Mouse (Mus musculus): ENCODE results near the gene Ranbp17.

Gene Ranbp17

DNA sequence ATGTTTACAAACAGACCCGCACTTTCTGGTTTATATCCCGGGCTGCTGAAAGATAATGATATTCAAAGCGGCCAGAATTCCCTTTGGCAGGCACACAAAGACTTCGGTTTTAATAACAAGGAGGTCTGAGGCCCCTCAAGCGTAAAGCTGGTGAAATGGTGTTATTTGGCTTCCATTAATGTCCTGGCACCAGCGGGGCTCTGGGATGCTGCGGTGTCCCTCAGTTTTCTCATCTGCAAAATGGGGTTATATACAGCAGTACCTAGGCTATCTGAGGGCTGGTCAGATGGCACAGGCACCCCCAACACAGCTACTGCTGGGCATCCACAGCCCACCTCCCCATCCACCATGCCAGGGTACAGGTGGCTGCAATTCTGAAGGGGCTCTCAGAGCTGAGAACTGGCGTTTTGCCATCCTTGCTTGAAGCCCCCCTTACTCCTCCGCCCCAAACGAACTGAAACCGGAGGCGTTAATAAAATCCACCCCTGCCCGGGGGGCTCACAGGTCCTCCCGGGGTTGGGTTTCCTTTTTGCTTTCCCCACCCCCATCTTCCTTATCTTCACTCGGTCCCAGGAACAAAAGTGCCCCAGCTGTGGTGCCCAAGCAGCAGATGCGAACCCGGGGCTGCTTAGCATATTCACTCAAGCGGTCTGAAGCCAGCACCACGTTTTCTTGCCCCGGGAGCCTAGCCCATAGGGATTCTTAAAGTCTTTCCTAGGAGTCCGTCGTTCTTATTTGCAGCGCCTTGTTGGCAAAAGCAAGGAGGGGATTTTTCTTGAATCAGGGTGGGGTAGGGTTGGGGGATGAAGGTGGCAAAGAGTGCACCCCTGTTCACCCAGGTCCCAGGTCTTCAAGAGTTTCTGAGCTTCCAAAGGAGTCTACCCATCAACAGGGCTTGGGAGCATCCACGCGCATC is 317.8 kb downstream of the Ranbp17 start:
- no peak for DNase-seq

DNA sequence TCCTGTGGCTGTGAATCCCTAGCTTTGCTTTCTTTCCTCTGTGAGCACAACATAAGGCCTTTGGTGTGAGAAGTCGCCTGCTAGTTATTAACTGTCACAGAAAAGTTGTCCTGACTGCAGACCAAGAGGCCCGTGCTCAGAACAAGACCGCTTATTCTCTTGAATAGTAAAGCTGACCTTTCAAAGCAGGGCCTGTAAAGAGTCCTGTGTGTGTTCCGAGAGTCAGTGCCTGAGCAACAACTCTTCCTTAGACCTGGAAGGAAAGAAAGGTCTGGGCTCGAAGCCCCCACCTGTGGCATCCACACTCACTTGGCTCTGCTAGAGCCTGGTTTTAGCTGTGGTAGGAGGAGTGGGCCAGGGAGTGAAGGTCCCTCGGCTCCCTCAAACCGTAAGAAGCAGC is 318.5 kb downstream of the Ranbp17 start:
- DNase-seq, result no peak

DNA sequence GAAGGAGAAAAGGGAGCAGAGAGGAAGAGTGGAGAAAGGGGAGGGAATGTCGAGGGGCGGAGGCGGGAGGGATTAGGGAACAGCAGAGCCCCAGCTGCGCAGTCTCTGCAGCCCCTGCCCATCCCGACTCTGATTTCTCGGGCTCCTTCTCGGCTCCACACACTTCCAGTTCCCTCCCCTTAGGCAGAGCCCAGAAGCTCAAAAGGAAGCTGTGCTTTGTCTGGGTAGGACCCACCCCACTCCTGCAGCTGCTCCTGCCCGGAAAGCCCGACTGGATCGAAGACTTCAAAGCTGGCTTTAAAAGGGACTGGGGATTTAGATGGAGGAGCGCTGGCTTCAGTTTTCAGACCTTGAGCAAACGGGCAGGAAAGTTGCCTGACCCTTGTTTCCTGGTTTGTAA is 319.9 kb downstream of the Ranbp17 start:
- DNase-seq, result no peak

DNA sequence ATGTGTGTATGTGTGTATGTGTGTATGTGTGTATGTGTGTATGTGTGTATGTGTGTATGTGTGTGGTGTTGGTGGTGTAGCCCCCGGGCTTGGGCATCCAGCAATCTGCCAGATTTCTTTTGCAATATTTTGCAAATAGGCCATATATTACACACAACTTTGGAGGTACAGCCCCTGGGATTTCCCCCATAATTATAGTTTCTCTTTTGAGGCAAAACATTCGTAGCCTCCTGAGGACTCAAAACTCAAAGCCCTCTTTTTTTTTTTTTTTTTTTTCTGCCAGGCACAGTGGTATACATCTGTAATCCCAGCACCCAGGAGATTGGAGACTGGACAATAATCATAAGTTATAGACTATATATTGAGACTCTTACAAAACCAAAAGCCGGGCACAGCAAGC is 331.7 kb downstream of the Ranbp17 start:
- DNase-seq, result no peak

DNA sequence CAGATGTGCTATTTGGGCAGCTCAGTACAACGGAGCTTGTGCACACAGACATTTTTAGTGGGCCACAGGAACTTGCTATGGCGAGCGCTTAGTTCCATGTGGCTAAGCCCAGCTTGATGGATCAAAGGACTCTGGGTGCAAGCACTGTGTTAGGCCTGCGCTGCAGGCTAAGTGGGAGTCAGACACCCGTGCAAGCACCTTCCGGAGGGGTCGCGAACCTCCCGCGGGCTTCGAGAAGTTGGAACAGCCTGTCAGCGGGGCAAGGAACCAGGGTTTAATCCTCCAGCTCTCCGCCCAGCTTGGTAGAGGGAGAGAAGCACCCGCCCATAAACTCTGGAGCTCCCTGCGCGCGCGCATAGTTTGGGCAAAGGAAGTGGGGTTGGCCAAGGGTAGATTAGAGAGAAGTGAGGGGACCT is 332.8 kb downstream of the Ranbp17 start:
- DNase-seq, result no peak

DNA sequence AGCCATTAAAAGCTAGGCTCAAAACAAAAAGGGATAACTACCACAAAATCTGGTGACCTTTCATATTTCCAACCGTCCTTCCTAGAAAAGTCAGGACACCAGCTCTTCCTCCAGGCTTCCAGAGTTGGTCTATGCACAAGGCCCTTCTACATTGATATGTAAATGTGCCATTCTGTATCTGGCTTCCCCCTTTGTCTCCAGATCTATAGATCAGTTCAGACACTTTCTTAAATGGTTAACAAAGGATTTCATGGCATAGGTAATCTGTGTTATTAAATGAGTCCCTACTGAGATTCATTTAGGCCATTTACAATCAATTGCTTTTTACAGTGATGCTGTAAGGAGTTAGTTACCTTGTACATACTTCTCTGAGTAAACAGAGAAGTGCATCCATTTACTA is 333.7 kb downstream of the Ranbp17 start:
- no peak for DNase-seq

DNA sequence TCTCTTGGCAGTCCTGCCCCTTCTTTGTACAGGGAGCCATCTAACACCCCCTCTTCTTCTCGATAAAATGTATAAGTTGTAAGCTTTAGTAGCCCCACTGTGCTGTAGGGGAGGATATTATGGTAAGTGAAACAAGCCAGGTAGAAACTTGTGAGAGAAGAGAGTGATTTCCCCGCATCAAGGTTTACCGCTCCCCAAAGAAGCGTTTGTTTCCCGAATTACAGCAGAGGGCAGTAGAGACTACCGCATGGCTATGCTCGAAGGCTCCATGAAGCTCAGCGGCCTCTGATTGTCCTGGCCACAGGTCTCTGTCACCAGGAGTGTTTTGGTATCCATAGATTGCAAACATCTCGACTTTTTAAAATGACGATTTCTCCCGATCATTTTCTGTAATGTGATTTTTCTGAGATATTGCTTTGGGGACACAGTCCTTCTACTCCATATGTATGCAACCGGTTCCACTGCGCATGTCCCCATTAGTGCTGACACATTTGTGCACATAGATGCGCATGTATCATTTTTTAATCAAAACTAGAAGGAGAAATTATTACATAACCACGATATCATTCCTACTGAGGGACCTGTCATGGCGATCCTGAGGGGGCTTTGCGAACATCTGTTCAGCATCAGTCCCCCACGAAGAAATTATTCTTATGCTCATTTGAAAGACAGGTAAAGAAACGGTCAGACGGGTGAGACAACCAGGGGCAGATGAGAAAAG is 336.9 kb downstream of the Ranbp17 start:
- DNase-seq, result peak; percentile 49 to 51

DNA sequence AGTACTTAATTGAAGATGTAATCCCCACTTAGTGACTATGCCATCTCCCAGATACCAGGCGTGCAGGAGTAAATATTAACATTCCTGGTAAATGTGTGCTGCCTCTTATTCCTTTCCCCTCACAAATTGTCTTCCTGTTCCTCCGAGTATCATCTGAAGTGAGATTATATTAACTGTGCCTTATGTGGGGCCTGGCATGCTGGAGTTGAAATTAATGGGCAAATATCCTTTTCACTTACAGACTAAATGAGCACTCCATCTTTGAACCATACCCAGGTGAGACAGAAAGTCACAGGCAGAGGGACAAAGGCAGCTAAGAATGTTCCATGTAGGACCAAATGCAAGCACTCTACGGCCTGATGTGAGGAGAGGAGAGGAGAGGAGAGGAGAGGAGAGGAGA is 337.8 kb downstream of the Ranbp17 start:
- DNase-seq, result no peak

DNA sequence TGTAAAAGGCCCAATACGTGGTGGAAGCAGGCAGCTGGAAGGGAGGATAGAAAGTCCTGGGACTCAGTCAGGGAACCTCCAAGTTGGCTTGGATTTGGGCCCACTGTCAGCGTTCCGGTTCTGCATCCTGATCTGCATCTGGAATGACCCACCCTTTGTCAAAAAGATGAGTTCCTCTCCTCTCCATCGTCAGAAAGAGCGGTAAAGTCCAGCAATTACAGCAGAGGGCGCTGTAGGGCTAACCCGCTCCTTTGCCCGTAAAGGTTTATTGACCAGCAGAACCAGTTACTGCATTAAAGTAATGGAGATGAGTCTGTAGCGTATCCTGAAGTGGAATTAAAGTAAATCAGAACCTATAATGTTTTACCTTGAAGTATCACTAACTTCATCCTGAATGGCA is 343.1 kb downstream of the Ranbp17 start:
- DNase-seq, result peak; percentile 57 to 65

DNA sequence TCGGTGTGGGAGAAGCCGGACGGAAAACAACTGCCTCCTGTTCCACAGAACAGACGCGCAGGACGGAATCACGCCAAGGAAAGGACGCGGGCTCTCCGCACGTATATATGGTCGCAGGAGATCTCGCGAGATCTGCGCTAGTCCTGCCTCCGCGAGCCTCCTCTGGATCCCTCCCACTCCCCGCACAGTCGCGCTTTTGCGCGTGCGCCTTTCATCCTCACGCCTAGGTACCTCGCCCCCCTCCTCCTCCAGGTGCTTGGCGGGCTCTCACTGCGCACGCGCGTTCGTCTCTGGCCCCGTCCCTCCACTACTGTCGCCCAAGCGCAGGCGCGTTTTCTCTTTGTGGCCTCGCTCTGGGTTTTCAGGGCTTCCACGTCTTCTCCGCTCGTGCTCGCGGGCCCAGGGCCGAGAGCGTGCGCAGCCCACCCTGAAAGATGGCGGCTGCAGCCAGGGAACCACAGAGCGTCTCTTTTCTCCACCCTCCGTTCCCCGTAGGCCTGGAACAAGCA is 350.5 kb downstream of the Ranbp17 start, which contains the start of gene Npm1:
Npm1 (minus strand) TSS at position 209 of the 509 bp plus-strand sequence.
- DNase-seq, result peak; percentile 99 to 100

DNA sequence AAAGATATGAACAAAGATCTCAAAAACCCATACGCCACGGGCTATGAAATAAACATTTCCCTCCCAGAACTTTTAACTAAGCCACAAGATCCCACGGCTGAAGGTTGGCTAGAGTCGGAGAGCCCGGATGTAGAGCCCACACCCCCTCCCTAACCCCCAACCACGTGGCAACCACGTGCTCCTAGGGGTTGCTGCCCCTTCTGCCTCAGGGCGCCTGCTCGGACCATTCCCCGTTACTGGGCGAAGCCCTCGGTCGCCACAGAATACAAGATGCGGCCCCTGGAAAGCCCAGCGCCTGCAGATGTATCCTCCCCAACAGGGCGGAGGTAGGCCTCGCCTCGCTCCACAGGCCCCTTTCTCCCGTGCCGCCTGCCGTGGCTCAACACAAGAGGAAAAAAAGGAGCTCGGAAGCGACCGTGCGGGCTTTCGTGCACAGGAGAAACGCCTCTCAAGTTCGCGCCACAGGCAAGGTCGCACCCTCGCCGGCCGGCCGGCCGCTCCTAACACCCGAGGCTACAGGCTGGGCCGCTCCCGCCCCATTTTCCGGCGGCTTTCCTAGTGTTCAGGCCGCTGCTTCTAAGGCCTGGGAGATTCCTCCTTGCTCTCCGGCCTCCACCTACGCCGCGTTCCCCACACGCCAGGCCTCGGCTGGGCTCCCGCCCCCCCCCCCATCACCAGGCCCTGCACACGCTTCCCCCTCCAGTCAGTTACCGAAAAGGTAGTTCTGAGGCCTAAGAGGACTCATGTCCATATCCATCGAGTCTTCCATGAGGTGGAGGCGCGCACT is 351.1 kb downstream of the Ranbp17 start:
- peak; percentile 71 to 89 for DNase-seq
